Mouse (Mus musculus) heart, embryonic 16.5 days (tissue): ENCODE results near the gene Fbxo10. TPM values are rescaled to one million over a fixed set of nuclear protein-coding genes. Genes with fewer than 3 reads are reported as not detected.

Source experiments
- ATAC-seq: fragments of 200-750 bp; cut with Nextera tagmentation; replicated peaks from 2 replicates; pipeline ENCODE4 v1.8.0; 2017; ENCODE audit warnings: moderate number of reproducible peaks; ENCODE audit not compliant: insufficient read depth, low FRiP score; ENCODE audit errors: extremely low read depth
- H3K27ac ChIP-seq: fragments of 300-500 bp; sonication (generic); 2 replicates; pipeline ENCODE4 v1.5.1; 2014; ENCODE audit warnings: mild to moderate bottlenecking, low read length, control low read depth, moderate library complexity
- H3K27me3 ChIP-seq: fragments of 300-500 bp; sonication (generic); 2 replicates; pipeline ENCODE4 v1.6.1; 2014; ENCODE audit warnings: low read length, mixed read lengths; ENCODE audit not compliant: control insufficient read depth, insufficient read depth
- H3K36me3 ChIP-seq: fragments of 300-500 bp; sonication (generic); 2 replicates; pipeline ENCODE4 v1.6.1; 2014; ENCODE audit not compliant: control insufficient read depth, insufficient read depth
- H3K4me1 ChIP-seq: fragments of 300-500 bp; sonication (generic); 2 replicates; pipeline ENCODE4 v1.6.1; 2014; ENCODE audit warnings: low read length, mixed read lengths; ENCODE audit not compliant: control insufficient read depth, insufficient read depth
- H3K4me2 ChIP-seq: fragments of 300-500 bp; sonication (generic); 2 replicates; pipeline ENCODE4 v1.6.1; 2014; ENCODE audit warnings: low read depth, mild to moderate bottlenecking, control low read depth, low read length
- H3K4me3 ChIP-seq: fragments of 300-500 bp; sonication (generic); 2 replicates; pipeline ENCODE4 v1.5.1; 2014; ENCODE audit warnings: mild to moderate bottlenecking, control low read depth, low read length
- H3K9ac ChIP-seq: fragments of 300-500 bp; sonication (generic); 2 replicates; pipeline ENCODE4 v1.6.1; 2014; ENCODE audit warnings: low read length, control low read depth
- H3K9me3 ChIP-seq: fragments of 300-500 bp; sonication (generic); replicated peaks from 2 replicates; pipeline ENCODE4 v1.6.1; 2016; ENCODE audit warnings: low read length; ENCODE audit not compliant: control insufficient read depth
- WGBS: fragments of 180-500 bp; shearing (Covaris S2); extraction: QIAGEN DNeasy Blood & Tissue Kit; methylation state at CpG from one replicate; pipeline ENCODE4 v1.1.7; 2014; 5-methylcytosine and 5-hydroxymethylcytosine counted together
- polyA plus RNA-seq: library from polyadenylated mRNA; unstranded; fragments of >200 nt; fragmentation: Nextera tagmentation; extraction: Ambion mirVana; gene quantifications from 2 replicates; pipeline ENCODE4 v1.2.1, GENCODE M21; 2015

The Fbxo10 gene
- 22.5 and 24.1 TPM in 2 replicates for polyA plus RNA-seq

- H3K4me3 ChIP-seq = peak within 1 kb of the TSS; percentile 94
These were observed at the start of gene Fbxo10 for GRCm38 (mm10) chr4:45084021-45084894. Fbxo10 (minus strand) TSS chr4:45084604.

GRCm38 (mm10) chr4:45131021-45131420 is 46.6 kb upstream of the Fbxo10 start:
- H3K9ac ChIP-seq = no peak overlapping the region
- no peak overlapping the region for H3K4me2 ChIP-seq
- H3K36me3 ChIP-seq = no peaks in the 10 kb centered on the region
- no peaks in the 10 kb centered on the region for H3K27me3 ChIP-seq
- no peaks in the 10 kb centered on the region for H3K9me3 ChIP-seq
- 80% methylated on average over 4 of the region's 4 CpGs for WGBS
- peaks cover 2% of the 10 kb centered on the region; the same call in 1 of the 2 replicates for H3K4me1 ChIP-seq
- no peak for ATAC-seq
- no peak overlapping the region for H3K27ac ChIP-seq
- no peak overlapping the region for H3K4me3 ChIP-seq

More at GRCm38 (mm10) chr4:45084021-45084894, at the start of gene Fbxo10:
- Histone ChIP-seq H3K9ac (peak within 1 kb of the TSS; percentile 96), H3K27me3 (no peaks in the 10 kb centered on the region), H3K9me3 (no peaks in the 10 kb centered on the region), H3K36me3 (no peaks in the 10 kb centered on the region), H3K4me2 (peak within 1 kb of the TSS; percentile 63), H3K27ac (peak within 1 kb of the TSS; percentile 87), H3K4me1 (peaks cover 19% of the 10 kb centered on the region)
- WGBS = under 1% methylated on average over 75 of the region's 77 CpGs
- peak; percentile 96 for ATAC-seq

GRCm38 (mm10) chr4:45121311-45121710 is 36.9 kb upstream of the Fbxo10 start:
- H3K27ac ChIP-seq = no peak overlapping the region
- no peak overlapping the region for H3K4me3 ChIP-seq
- no peak overlapping the region for H3K4me2 ChIP-seq
- no peaks in the 10 kb centered on the region for H3K36me3 ChIP-seq
- ATAC-seq = no peak
- H3K9ac ChIP-seq = no peak overlapping the region
- H3K9me3 ChIP-seq = peaks cover 3% of the 10 kb centered on the region; the same call in 1 of the 2 replicates
- H3K4me1 ChIP-seq = no peaks in the 10 kb centered on the region
- H3K27me3 ChIP-seq = no peaks in the 10 kb centered on the region
- 80% methylated on average over 11 of the region's 11 CpGs for WGBS

GRCm38 (mm10) chr4:45108456-45109110 is 24.2 kb upstream of the Fbxo10 start:
- peak overlapping the region; percentile 88 for H3K9ac ChIP-seq
- 60% methylated on average over 8 of the region's 8 CpGs for WGBS
- H3K9me3 ChIP-seq = no peaks in the 10 kb centered on the region

GRCm38 (mm10) chr4:45107601-45108277 is 23.3 kb upstream of the Fbxo10 start, which contains the start of gene Tomm5:
Tomm5 (minus strand) TSS chr4:45108114.
- H3K27ac ChIP-seq = peak within 1 kb of the TSS; percentile 79
- peak within 1 kb of the TSS; percentile 90 for H3K4me2 ChIP-seq
- peak; percentile 95 for ATAC-seq
- H3K36me3 ChIP-seq = peaks cover 15% of the 10 kb centered on the region
- peaks cover 10% of the 10 kb centered on the region for H3K4me1 ChIP-seq
- no peaks in the 10 kb centered on the region for H3K9me3 ChIP-seq
- H3K27me3 ChIP-seq = no peaks in the 10 kb centered on the region
- H3K9ac ChIP-seq = peak within 1 kb of the TSS; percentile 88
- WGBS = under 1% methylated on average over 39 of the region's 39 CpGs
- H3K4me3 ChIP-seq = peak within 1 kb of the TSS; percentile 84

More at GRCm38 (mm10) chr4:45108456-45109110, 24.2 kb upstream of the Fbxo10 start:
- no peak overlapping the region for H3K27ac ChIP-seq
- peaks cover 12% of the 10 kb centered on the region for H3K36me3 ChIP-seq
- peak overlapping the region; percentile 42; the same call in 1 of the 2 replicates for H3K4me2 ChIP-seq
- ATAC-seq = no peak
- no peaks in the 10 kb centered on the region for H3K27me3 ChIP-seq
- peaks cover 10% of the 10 kb centered on the region for H3K4me1 ChIP-seq
- H3K4me3 ChIP-seq = peak overlapping the region; percentile 84; the same call in 1 of the 2 replicates

- H3K27ac ChIP-seq = peak overlapping the region; percentile 79
These were observed 22.7 kb upstream of the Fbxo10 start for GRCm38 (mm10) chr4:45107066-45107465.

GRCm38 (mm10) chr4:45106409-45106808 is 22.0 kb upstream of the Fbxo10 start:
- Histone ChIP-seq H3K27ac (no peak overlapping the region), H3K9me3 (no peaks in the 10 kb centered on the region), H3K4me1 (peaks cover 10% of the 10 kb centered on the region), H3K36me3 (peaks cover 18% of the 10 kb centered on the region), H3K4me2 (peak overlapping the region; percentile 90), H3K4me3 (peak overlapping the region; percentile 84; the same call in 1 of the 2 replicates), H3K9ac (no peak overlapping the region; the same call in 1 of the 2 replicates), H3K27me3 (no peaks in the 10 kb centered on the region)
- 71% methylated on average over 5 of the region's 5 CpGs for WGBS
- ATAC-seq = no peak

More at GRCm38 (mm10) chr4:45107066-45107465, 22.7 kb upstream of the Fbxo10 start:
- WGBS = 2% methylated on average over 4 of the region's 4 CpGs
- H3K4me3 ChIP-seq = peak overlapping the region; percentile 84
- H3K9me3 ChIP-seq = no peaks in the 10 kb centered on the region
- H3K9ac ChIP-seq = peak overlapping the region; percentile 88
- H3K4me2 ChIP-seq = peak overlapping the region; percentile 90
- H3K36me3 ChIP-seq = peaks cover 18% of the 10 kb centered on the region
- H3K4me1 ChIP-seq = peaks cover 10% of the 10 kb centered on the region
- no peaks in the 10 kb centered on the region for H3K27me3 ChIP-seq
- no peak; the same call in 1 of the 2 replicates for ATAC-seq

GRCm38 (mm10) chr4:45097198-45097872 is 12.9 kb upstream of the Fbxo10 start:
- H3K27me3 ChIP-seq = no peaks in the 10 kb centered on the region; the same call in 1 of the 2 replicates
- H3K36me3 ChIP-seq = 0 out of 2 replicates have a peak, but pooled peaks cover 3% of the 10 kb centered on the region
- no peaks in the 10 kb centered on the region for H3K4me1 ChIP-seq
- H3K9me3 ChIP-seq = no peaks in the 10 kb centered on the region
- 21% methylated on average over 7 of the region's 7 CpGs for WGBS
- no peak overlapping the region for H3K27ac ChIP-seq
- H3K4me2 ChIP-seq = no peak overlapping the region
- no peak; the same call in 1 of the 2 replicates for ATAC-seq
- no peak overlapping the region for H3K4me3 ChIP-seq
- no peak overlapping the region for H3K9ac ChIP-seq
